Mouse (Mus musculus): ENCODE results near the gene Klf7. TPM values are rescaled to one million over a fixed set of nuclear protein-coding genes. Genes with fewer than 3 reads are reported as not detected.

Klf7 gene
- polyA plus RNA-seq, 1 experiment = 22.6 TPM

GRCm38 (mm10) chr1:64035087-64035791 is 86.8 kb downstream of the Klf7 start:
- Histone ChIP-seq H3K9ac (ENCODE audit: low read depth, poor library complexity, severe bottlenecking) (no peak overlapping the region), H3K4me1 (ENCODE audit: control insufficient read depth, insufficient read depth, low read length) (no peaks in the 10 kb centered on the region), H3K36me3 (ENCODE audit: control insufficient read depth, insufficient read depth, low read length, poor library complexity, severe bottlenecking) (no peaks in the 10 kb centered on the region), H3K9me3 (replicated peaks; ENCODE audit: control insufficient read depth, insufficient read depth, low read length, poor library complexity, severe bottlenecking) (no peaks in the 10 kb centered on the region), H3K4me3 (ENCODE audit: low read depth, low read length) (no peak overlapping the region), H3K27me3 (ENCODE audit: control insufficient read depth, insufficient read depth, low read length, poor library complexity, severe bottlenecking) (no peaks in the 10 kb centered on the region), H3K27ac (ENCODE audit: insufficient read depth, low read length) (no peak overlapping the region)
- TF ChIP-seq CTCF (IDR thresholded peaks at IDR 0.05; ENCODE audit: low read depth, low read length) (no peak), POLR2A (IDR thresholded peaks at IDR 0.05; ENCODE audit: insufficient read depth, low read length) (no peak), EP300 (IDR thresholded peaks at IDR 0.05; ENCODE audit: insufficient read depth, low read depth, low read length) (no peak)

GRCm38 (mm10) chr1:64032502-64033231 is 89.4 kb downstream of the Klf7 start:
- Histone ChIP-seq H3K27ac (ENCODE audit: insufficient read depth, low read length) (no peak overlapping the region), H3K27me3 (ENCODE audit: control insufficient read depth, insufficient read depth, low read length, poor library complexity, severe bottlenecking) (no peaks in the 10 kb centered on the region), H3K36me3 (ENCODE audit: control insufficient read depth, insufficient read depth, low read length, poor library complexity, severe bottlenecking) (no peaks in the 10 kb centered on the region), H3K9me3 (replicated peaks; ENCODE audit: control insufficient read depth, insufficient read depth, low read length, poor library complexity, severe bottlenecking) (no peaks in the 10 kb centered on the region), H3K4me1 (ENCODE audit: control insufficient read depth, insufficient read depth, low read length) (no peaks in the 10 kb centered on the region), H3K4me3 (ENCODE audit: low read depth, low read length) (no peak overlapping the region), H3K9ac (ENCODE audit: low read depth, poor library complexity, severe bottlenecking) (no peak overlapping the region)
- TF ChIP-seq POLR2A (IDR thresholded peaks at IDR 0.05; ENCODE audit: insufficient read depth, low read length) (no peak), EP300 (IDR thresholded peaks at IDR 0.05; ENCODE audit: insufficient read depth, low read depth, low read length) (no peak)

GRCm38 (mm10) chr1:64021986-64022385 is 100.1 kb downstream of the Klf7 start:
- TF ChIP-seq CTCF (IDR thresholded peaks at IDR 0.05; ENCODE audit: low read depth, low read length) (no peak), POLR2A (IDR thresholded peaks at IDR 0.05; ENCODE audit: insufficient read depth, low read length) (no peak), EP300 (IDR thresholded peaks at IDR 0.05; ENCODE audit: insufficient read depth, low read depth, low read length) (no peak)
- no peaks in the 10 kb centered on the region for H3K4me1 ChIP-seq (ENCODE audit: control insufficient read depth, insufficient read depth, low read length)
- no peak overlapping the region for H3K9ac ChIP-seq (ENCODE audit: low read depth, poor library complexity, severe bottlenecking)
- no peaks in the 10 kb centered on the region for H3K36me3 ChIP-seq (ENCODE audit: control insufficient read depth, insufficient read depth, low read length, poor library complexity, severe bottlenecking)
- no peaks in the 10 kb centered on the region for H3K27me3 ChIP-seq (ENCODE audit: control insufficient read depth, insufficient read depth, low read length, poor library complexity, severe bottlenecking)
- no peak overlapping the region for H3K4me3 ChIP-seq (ENCODE audit: low read depth, low read length)
- no peaks in the 10 kb centered on the region for H3K9me3 ChIP-seq (replicated peaks; ENCODE audit: control insufficient read depth, insufficient read depth, low read length, poor library complexity, severe bottlenecking)
- no peak overlapping the region for H3K27ac ChIP-seq (ENCODE audit: insufficient read depth, low read length)

GRCm38 (mm10) chr1:64020672-64021635 is 101.1 kb downstream of the Klf7 start:
- Histone ChIP-seq H3K9ac (ENCODE audit: low read depth, poor library complexity, severe bottlenecking) (no peak overlapping the region), H3K27me3 (ENCODE audit: control insufficient read depth, insufficient read depth, low read length, poor library complexity, severe bottlenecking) (no peaks in the 10 kb centered on the region), H3K4me1 (ENCODE audit: control insufficient read depth, insufficient read depth, low read length) (no peaks in the 10 kb centered on the region), H3K27ac (ENCODE audit: insufficient read depth, low read length) (no peak overlapping the region), H3K9me3 (replicated peaks; ENCODE audit: control insufficient read depth, insufficient read depth, low read length, poor library complexity, severe bottlenecking) (no peaks in the 10 kb centered on the region), H3K4me3 (ENCODE audit: low read depth, low read length) (no peak overlapping the region), H3K36me3 (ENCODE audit: control insufficient read depth, insufficient read depth, low read length, poor library complexity, severe bottlenecking) (no peaks in the 10 kb centered on the region)
- TF ChIP-seq EP300 (IDR thresholded peaks at IDR 0.05; ENCODE audit: insufficient read depth, low read depth, low read length) = no peak
- no peak for TF ChIP-seq CTCF (IDR thresholded peaks at IDR 0.05; ENCODE audit: low read depth, low read length)
- TF ChIP-seq POLR2A (IDR thresholded peaks at IDR 0.05; ENCODE audit: insufficient read depth, low read length) = no peak

- no peak for TF ChIP-seq EP300 (IDR thresholded peaks at IDR 0.05; ENCODE audit: insufficient read depth, low read depth, low read length)
- no peak for TF ChIP-seq CTCF (IDR thresholded peaks at IDR 0.05; ENCODE audit: low read depth, low read length)
- TF ChIP-seq POLR2A (IDR thresholded peaks at IDR 0.05; ENCODE audit: insufficient read depth, low read length) = no peak
- Histone ChIP-seq H3K4me3 (ENCODE audit: low read depth, low read length) (no peak overlapping the region), H3K9ac (ENCODE audit: low read depth, poor library complexity, severe bottlenecking) (no peak overlapping the region), H3K9me3 (replicated peaks; ENCODE audit: control insufficient read depth, insufficient read depth, low read length, poor library complexity, severe bottlenecking) (no peaks in the 10 kb centered on the region), H3K36me3 (ENCODE audit: control insufficient read depth, insufficient read depth, low read length, poor library complexity, severe bottlenecking) (no peaks in the 10 kb centered on the region), H3K4me1 (ENCODE audit: control insufficient read depth, insufficient read depth, low read length) (no peaks in the 10 kb centered on the region), H3K27me3 (ENCODE audit: control insufficient read depth, insufficient read depth, low read length, poor library complexity, severe bottlenecking) (no peaks in the 10 kb centered on the region), H3K27ac (ENCODE audit: insufficient read depth, low read length) (no peak overlapping the region)
Measured at GRCm38 (mm10) chr1:64019127-64019635, 102.9 kb downstream of the Klf7 start.
